Mouse (Mus musculus) inflammation-experienced regulatory T-cells, adult 6 months (primary cell): ENCODE data around the gene Eef1akmt4. TPM values are rescaled to one million over a fixed set of nuclear protein-coding genes. Genes with fewer than 3 reads are reported as not detected.
"Not testable (repeated sequence)": the region's sequence is repeated elsewhere in the genome, so short reads cannot be mapped to it uniquely, and the experiment has no call there.

ENCODE experiments used
- ATAC-seq: one replicate; pipeline ENCODE4 v1.8.0; 2017
- polyA plus RNA-seq, 3 experiments: library from polyadenylated mRNA; unstranded; fragments of 100-300 nt; shearing (Covaris generic); gene quantifications; one replicate each; pipeline ENCODE4 v1.2.1; 2017

The Eef1akmt4 gene
- polyA plus RNA-seq, 3 experiments from 2014 or later, result 12.0 to 19.3 (median 18.7) TPM

DNA sequence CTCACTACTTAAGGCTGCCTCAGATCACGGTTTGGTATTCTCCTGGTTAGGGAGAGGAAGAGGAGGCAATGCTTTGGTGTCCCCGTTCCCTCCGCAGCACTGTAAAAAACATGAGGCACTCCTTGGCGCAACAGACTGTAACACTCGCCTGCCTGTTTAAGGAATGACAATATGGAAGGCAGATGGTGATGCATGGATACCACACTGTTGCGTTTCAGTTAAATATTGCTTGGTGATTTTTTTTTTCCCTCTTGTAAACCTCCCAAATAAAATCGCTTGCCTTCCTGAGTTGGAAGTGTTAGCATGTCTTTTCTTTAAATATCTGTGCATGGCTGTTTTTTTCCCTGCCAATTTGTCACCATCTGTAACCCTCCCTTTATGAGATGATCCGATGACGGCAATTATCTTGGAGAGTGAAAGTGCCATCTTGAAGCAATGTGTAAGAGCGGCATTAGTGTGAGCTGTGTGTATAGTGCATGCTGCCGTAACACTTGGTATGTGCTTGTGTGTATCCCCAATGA is 17.5 kb downstream of the Eef1akmt4 start:
- ATAC-seq, result no peak

DNA sequence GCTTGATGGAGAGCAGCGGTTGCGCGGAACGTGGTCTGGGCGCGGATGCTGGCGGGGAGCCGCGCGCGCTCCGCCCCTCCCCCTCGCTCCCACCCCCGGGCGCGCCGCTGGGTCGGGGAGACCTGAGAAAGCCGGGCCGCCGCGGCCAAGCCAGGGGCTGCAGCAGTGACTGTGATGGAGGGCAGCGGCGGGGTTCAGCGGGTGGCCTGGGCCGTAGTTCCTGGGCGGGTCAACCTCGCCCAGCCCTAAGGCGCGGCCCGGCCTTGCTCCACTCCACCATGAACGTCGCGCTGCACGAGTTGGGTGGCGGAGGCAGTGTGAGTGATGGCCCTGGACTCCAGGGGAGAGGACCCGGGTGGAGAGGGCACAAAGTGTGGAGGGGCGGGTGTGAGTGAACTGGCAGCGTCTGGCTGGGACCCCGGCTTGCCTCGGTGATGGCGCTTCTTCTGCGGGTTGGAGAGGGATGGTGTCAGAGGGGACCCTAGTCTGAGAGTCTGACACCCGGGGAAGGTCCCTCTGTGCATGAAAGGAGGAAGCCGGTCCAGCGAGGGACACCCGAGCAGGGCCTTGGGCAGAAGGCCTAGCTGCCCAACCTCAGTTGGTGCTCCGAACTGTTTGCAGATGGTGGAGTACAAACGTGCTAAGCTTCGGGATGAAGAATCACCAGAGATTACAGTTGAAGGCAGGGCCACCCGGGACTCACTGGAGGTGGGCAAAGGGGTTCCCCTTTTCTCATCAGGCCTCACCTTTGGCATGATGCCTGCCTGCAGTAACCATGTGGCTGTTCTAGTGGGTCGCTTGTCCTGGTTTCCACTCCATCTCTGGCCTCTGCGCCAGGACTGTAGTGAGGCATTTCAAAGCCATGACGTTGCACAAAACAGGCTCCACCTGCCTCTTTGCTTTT is 18.6 kb downstream of the Eef1akmt4 start, which contains the start of gene Ece2:
TSS of gene Ece2 (plus strand) at position 98 of the 904 bp plus-strand sequence.
- ATAC-seq, result no peak

DNA sequence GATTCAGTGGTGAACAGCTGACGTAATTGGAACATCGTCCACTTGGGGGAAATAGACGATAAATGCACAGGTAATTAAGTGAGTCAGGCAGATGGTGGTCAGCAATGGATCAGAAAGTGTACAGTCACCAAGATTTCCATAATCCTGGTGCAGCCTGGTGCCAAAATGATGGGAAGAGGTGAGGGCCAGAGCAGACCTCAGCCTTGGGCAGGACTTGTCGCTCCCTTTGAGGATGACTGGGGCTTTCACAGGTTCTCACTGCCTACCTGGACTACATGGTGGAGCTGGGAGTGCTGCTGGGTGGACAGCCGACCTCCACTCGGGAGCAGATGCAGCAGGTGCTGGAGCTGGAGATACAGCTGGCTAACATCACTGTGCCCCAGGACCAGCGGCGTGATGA is 26.0 kb downstream of the Eef1akmt4 start:
- ATAC-seq, result no peak

DNA sequence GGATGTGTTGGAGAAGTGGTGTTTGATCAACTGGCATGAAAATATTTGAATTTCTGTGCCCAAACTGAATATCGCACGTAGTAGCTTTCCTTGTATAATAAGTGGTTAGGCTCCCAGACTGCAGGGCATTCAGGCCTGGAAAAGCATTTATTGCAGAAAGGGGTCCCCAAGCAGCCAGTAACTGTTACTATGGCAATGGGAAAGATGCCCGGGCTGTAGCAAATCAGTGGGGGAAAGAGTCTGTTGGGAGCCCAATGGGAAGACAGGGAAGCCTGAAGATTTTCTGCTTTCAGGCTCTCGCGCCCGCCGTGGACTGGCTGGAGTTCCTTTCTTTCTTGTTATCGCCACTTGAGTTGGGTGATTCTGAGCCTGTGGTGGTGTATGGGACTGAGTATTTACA is 27.0 kb downstream of the Eef1akmt4 start:
- no peak for ATAC-seq

DNA sequence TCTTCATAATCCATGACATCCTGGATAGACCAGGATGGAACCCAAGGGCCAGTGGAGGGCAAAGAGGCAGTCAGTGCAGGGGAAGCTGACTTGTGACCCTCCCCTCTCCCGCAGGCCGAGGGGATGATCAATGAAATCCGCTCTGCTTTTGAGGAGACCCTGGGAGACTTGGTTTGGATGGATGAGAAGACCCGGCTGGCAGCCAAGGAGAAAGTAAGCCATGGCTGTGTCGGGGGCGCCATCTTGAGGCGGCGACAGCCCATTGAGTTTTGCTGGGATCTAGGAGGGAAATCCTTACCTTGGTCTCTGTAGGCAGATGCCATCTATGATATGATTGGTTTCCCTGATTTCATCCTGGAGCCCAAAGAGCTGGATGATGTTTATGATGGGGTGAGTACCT is 30.8 kb downstream of the Eef1akmt4 start:
- peak; percentile 43 for ATAC-seq

DNA sequence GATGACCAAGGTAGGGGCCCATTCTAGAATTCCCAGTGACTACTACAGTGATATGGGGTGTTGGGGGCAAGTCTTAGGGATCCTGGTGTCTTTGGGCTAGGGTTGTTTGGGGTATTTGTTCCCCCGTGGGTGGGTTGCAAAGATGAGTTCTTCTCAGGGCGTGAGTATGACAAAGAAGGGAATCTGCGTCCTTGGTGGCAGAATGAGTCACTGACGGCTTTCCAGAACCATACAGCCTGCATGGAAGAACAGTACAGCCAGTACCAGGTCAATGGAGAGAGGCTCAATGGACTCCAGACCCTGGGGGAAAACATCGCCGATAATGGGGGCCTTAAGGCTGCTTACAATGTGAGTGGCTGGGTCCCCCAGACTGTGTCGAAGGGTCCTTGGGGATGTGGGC is 32.5 kb downstream of the Eef1akmt4 start:
- ATAC-seq, result no peak

DNA sequence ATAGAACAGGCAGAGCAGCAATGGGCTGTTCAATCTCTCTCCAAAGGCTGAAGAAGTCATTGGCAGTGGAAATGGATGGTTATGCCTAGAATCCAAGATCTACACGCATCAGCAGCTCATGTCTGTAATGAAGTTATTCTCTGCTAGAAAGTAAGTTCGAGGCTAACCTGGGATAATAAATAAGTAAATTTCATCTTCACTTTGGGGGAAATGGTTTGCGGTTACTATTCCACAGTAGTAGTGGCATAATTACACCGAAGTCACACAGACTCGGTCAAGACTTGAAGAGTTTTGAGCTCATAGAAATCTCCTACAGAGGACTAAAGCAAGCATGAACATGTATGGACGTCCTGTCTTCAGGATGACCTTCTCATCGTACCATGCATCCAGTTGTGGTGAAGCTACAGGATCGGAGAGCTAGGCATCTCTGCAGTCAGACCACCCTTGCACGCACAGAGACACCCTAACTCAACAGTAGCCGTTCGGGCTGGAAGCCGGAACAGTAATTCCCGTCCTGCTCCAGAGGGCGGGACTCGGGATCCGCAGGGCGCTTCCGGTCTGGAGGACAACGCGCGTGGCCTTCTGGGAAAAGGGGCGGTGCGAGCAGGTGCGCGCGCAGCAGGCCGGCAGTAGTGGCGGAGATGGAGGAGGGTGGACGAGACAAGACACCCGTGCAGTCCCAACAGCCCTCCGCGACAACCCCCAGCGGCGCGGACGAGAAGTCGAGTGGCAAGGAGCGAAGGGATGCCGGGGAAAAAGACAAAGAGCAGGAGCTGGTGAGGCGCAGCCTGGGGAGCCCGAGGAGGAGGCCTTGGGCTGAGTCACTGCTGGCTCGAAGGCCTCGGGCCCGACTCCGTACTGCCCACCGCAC is 39.9 kb downstream of the Eef1akmt4 start, which contains the start of gene Psmd2:
TSS of gene Psmd2 (plus strand) at position 577 of the 871 bp plus-strand sequence.
- ATAC-seq, result peak; percentile 97

DNA sequence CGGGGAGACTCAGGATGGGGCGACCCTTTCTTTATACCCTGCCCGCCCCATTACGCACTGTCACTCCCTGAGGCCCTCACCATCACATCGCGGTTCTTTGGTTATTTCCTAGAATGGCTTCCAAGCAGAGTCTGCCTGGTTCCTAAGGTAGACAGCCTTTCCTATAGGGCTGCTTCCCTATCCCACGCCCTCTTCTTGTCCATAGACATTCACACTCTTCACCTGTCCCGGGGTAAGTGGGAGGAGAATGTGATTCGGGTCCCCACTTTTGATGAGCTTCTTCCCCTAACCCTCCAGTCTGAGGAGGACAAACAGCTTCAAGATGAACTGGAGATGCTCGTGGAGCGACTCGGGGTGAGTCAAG is 40.5 kb downstream of the Eef1akmt4 start:
- no peak for ATAC-seq

DNA sequence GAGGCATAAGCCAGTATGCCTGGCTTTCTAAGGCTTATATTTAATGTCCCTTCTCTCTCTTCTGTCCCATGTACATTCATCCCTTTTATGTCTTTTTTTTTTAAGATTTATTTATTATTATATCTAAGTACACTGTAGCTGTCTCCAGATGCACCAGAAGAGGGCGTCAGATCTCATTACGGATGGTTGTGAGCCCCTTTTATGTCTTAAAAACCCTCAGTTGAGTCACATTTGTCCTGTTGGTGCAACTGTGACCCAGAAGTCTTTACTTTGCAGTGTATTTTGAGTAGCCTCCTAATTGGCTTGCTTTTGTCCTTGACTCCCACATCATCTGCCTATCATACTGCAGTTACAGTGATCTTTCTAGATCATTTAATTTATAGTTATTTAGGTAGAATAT is 41.9 kb downstream of the Eef1akmt4 start:
- no peak for ATAC-seq

DNA sequence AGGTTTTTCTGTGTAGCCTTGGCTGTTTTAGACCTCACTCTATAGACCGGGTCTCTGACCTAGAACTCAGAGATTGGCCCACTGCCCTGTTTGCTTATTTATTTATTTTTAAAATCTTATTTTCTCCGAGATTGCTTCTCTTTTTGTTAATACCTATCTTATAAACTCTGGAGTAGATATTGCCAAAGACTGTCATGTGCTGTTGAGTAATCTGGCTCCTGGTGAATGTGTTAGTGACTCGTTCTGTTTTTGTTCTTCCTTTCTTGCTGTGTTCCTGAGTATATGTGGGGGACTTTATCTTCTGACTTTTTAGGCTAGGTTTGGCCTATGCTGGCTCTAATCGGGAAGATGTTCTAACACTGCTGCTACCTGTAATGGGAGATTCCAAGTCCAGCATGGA is 46.3 kb downstream of the Eef1akmt4 start:
- no peak for ATAC-seq

DNA sequence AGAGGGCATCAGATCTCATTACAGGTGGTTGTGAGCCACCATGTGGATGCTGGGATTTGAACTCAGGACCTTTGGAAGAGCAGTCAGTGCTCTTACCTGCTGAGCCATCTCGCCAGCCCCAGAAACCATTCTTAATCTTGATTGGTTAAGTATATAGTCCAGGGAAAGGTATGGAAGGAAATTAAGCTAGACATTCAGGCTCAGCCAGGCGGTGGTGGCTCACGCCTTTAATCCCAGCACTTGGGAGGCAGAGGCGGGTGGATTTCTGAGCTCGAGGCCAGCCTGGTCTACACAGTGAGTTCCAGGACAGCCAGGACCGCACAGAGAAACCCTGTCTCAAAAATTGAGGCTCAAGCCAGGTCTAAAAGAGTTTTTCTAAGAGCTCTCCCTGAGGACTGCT is 56.6 kb downstream of the Eef1akmt4 start, which contains the start of gene Eif4g1:
TSS of gene Eif4g1 (plus strand) at position 301 of the 400 bp plus-strand sequence.
- ATAC-seq, result not testable (repeated sequence)

Other genes with a start within 250 kb of the Eef1akmt4 start
- 10 to 100 TPM; 20.5 to 39.1 (median 35.7) TPM for gene Abcc5, start 185.2 kb upstream of the Eef1akmt4 start, polyA plus RNA-seq
- gene Eif2b5, start 112.8 kb upstream of the Eef1akmt4 start, polyA plus RNA-seq, result 10 to 100 TPM; 13.1 to 19.0 (median 14.8) TPM
- gene Dvl3, start 94.6 kb upstream of the Eef1akmt4 start, polyA plus RNA-seq, result 10 to 100 TPM; 10.9 to 19.2 (median 12.4) TPM
- gene Ap2m1, start 76.1 kb upstream of the Eef1akmt4 start, polyA plus RNA-seq, result 100 to 1,000 TPM; 494 to 560 (median 499) TPM
- gene Abcf3, start 63.0 kb upstream of the Eef1akmt4 start, polyA plus RNA-seq, result 10 to 100 TPM; 49.8 to 94.5 (median 71.5) TPM
- gene Vwa5b2, start 22.1 kb upstream of the Eef1akmt4 start, polyA plus RNA-seq, result under 1 TPM in 2 of 3 experiments, not detected in 1; 0.24 to 0.31 TPM
- gene Gm49333, start within 50 bp of the Eef1akmt4 start, polyA plus RNA-seq, result not detected
- 10 to 100 TPM; 22.7 to 33.7 (median 28.4) TPM for gene Alg3, start 142 bp downstream of the Eef1akmt4 start, polyA plus RNA-seq
- under 1 TPM in 1 of 3 experiments, not detected in 2; 0.43 TPM for gene Camk2n2, start 9.7 kb downstream of the Eef1akmt4 start, polyA plus RNA-seq
- gene Ece2, start 18.2 kb downstream of the Eef1akmt4 start, polyA plus RNA-seq, result not detected
- gene Psmd2, start 40.1 kb downstream of the Eef1akmt4 start, polyA plus RNA-seq, result 100 to 1,000 TPM; 135 to 198 (median 183) TPM
- gene Eif4g1, start 56.7 kb downstream of the Eef1akmt4 start, polyA plus RNA-seq, result 10 to 100 TPM; 48.9 to 68.0 (median 51.3) TPM
- under 1 TPM; 0.30 to 0.78 (median 0.59) TPM for gene Fam131a, start 81.6 kb downstream of the Eef1akmt4 start, polyA plus RNA-seq
- 10 to 100 TPM; 63.1 to 71.1 (median 64.1) TPM for gene Polr2h, start 106.1 kb downstream of the Eef1akmt4 start, polyA plus RNA-seq
- gene Clcn2, start 106.2 kb downstream of the Eef1akmt4 start, polyA plus RNA-seq, result 1 to 10 TPM in 1 of 3 experiments, under 1 TPM in 2; 0.48 to 1.2 (median 0.79) TPM
- not detected for gene Chrd, start 121.5 kb downstream of the Eef1akmt4 start, polyA plus RNA-seq
- not detected for gene Thpo, start 122.9 kb downstream of the Eef1akmt4 start, polyA plus RNA-seq